Mouse (Mus musculus) midbrain, embryonic 16.5 days (tissue): ENCODE results near the gene Sorl1. TPM values are rescaled to one million over a fixed set of nuclear protein-coding genes. Genes with fewer than 3 reads are reported as not detected.
"Not testable (repeated sequence)": the region's sequence is repeated elsewhere in the genome, so short reads cannot be mapped to it uniquely, and the experiment has no call there.

Experiments used
- ATAC-seq: fragments of 200-750 bp; cut with Nextera tagmentation; 2 replicates; pipeline ENCODE4 v1.8.0; 2017; ENCODE audit warnings: moderate TSS enrichment
- H3K27ac ChIP-seq: fragments of 300-500 bp; sonication (generic); 2 replicates; pipeline ENCODE4 v1.5.1; 2014; ENCODE audit warnings: mild to moderate bottlenecking, low read length, mixed read lengths
- H3K27me3 ChIP-seq: fragments of 300-500 bp; sonication (generic); 2 replicates; pipeline ENCODE4 v1.6.1; 2014; ENCODE audit warnings: low read depth, low read length, mixed read lengths; ENCODE audit not compliant: control insufficient read depth, insufficient read depth
- H3K36me3 ChIP-seq: fragments of 300-500 bp; sonication (generic); 2 replicates; pipeline ENCODE4 v1.6.1; 2014; ENCODE audit warnings: mild to moderate bottlenecking, low read length, moderate library complexity, mixed read lengths; ENCODE audit not compliant: control insufficient read depth, insufficient read depth
- H3K4me1 ChIP-seq: fragments of 300-500 bp; sonication (generic); 2 replicates; pipeline ENCODE4 v1.6.1; 2014; ENCODE audit warnings: mild to moderate bottlenecking, low read length, mixed read lengths; ENCODE audit not compliant: control insufficient read depth, insufficient read depth
- H3K4me2 ChIP-seq: fragments of 300-500 bp; sonication (generic); 2 replicates; pipeline ENCODE4 v1.6.1; 2014; ENCODE audit warnings: mild to moderate bottlenecking, low read length, mixed read lengths
- H3K4me3 ChIP-seq: fragments of 300-500 bp; sonication (generic); 2 replicates; pipeline ENCODE4 v1.5.1; 2014; ENCODE audit warnings: low read depth, mild to moderate bottlenecking, low read length, moderate library complexity, mixed read lengths
- H3K9ac ChIP-seq: fragments of 300-500 bp; sonication (generic); 2 replicates; pipeline ENCODE4 v1.6.1; 2014; ENCODE audit warnings: low read depth, low read length, mixed read lengths
- H3K9me3 ChIP-seq: fragments of 300-500 bp; sonication (generic); replicated peaks from 2 replicates; pipeline ENCODE4 v1.6.1; 2014; ENCODE audit warnings: mild to moderate bottlenecking, low read length, mixed read lengths; ENCODE audit not compliant: control insufficient read depth, poor library complexity, severe bottlenecking
- WGBS: fragments of 180-500 bp; shearing (Covaris S2); extraction: QIAGEN DNeasy Blood & Tissue Kit; methylation state at CpG from one replicate; pipeline ENCODE4 v1.1.7; 2014; 5-methylcytosine and 5-hydroxymethylcytosine counted together
- polyA plus RNA-seq: library from polyadenylated mRNA; unstranded; fragments of >200 nt; fragmentation: Nextera tagmentation; extraction: Ambion mirVana; gene quantifications from 2 replicates; pipeline ENCODE4 v1.2.1, GENCODE M21; 2015

Gene Sorl1
- polyA plus RNA-seq, 1 experiment from 2014 or later: 6.8 TPM

- Histone ChIP-seq H3K4me1 (0 out of 2 replicates have a peak, but pooled peaks cover 4% of the 10 kb centered on the region), H3K9ac (no peak overlapping the region), H3K9me3 (no peaks in the 10 kb centered on the region), H3K4me2 (no peak overlapping the region), H3K36me3 (no peaks in the 10 kb centered on the region), H3K27me3 (no peaks in the 10 kb centered on the region), H3K27ac (no peak overlapping the region), H3K4me3 (no peak overlapping the region)
- no peak for ATAC-seq
- WGBS: 36% methylated on average over 2 of the region's 2 CpGs
Measured at GRCm38 (mm10) chr9:42075241-42075640, 48.9 kb downstream of the Sorl1 start.

GRCm38 (mm10) chr9:42072010-42072409, 52.1 kb downstream of the Sorl1 start:
- H3K4me2 ChIP-seq: no peak overlapping the region
- H3K36me3 ChIP-seq: no peaks in the 10 kb centered on the region
- ATAC-seq: 0 out of 2 replicates have a peak, but pooled peaks have one; percentile 52
- peaks cover 12% of the 10 kb centered on the region for H3K4me1 ChIP-seq
- no peaks in the 10 kb centered on the region for H3K27me3 ChIP-seq
- H3K9me3 ChIP-seq: no peaks in the 10 kb centered on the region
- 47% methylated on average over 4 of the region's 4 CpGs for WGBS
- H3K4me3 ChIP-seq: no peak overlapping the region
- H3K27ac ChIP-seq: peak overlapping the region; percentile 63
- no peak overlapping the region for H3K9ac ChIP-seq

- Histone ChIP-seq H3K4me2 (no peak overlapping the region), H3K36me3 (no peaks in the 10 kb centered on the region), H3K9ac (no peak overlapping the region), H3K27ac (no peak overlapping the region), H3K9me3 (no peaks in the 10 kb centered on the region), H3K4me1 (peaks cover 12% of the 10 kb centered on the region), H3K27me3 (no peaks in the 10 kb centered on the region), H3K4me3 (no peak overlapping the region)
- no peak for ATAC-seq
- WGBS: 95% methylated on average over 6 of the region's 6 CpGs
Measured at GRCm38 (mm10) chr9:42070856-42071255, 53.2 kb downstream of the Sorl1 start.

- Histone ChIP-seq H3K9me3 (no peaks in the 10 kb centered on the region), H3K27me3 (no peaks in the 10 kb centered on the region), H3K4me2 (no peak overlapping the region), H3K4me1 (peaks cover 12% of the 10 kb centered on the region), H3K36me3 (no peaks in the 10 kb centered on the region), H3K27ac (no peak overlapping the region), H3K9ac (no peak overlapping the region), H3K4me3 (no peak overlapping the region)
- WGBS: 91% methylated on average over 5 of the region's 5 CpGs
- no peak for ATAC-seq
Measured at GRCm38 (mm10) chr9:42069471-42069870, 54.6 kb downstream of the Sorl1 start.

- no peaks in the 10 kb centered on the region for H3K27me3 ChIP-seq
- H3K9ac ChIP-seq: no peak overlapping the region
- no peak for ATAC-seq
- no peaks in the 10 kb centered on the region for H3K9me3 ChIP-seq
- 0 out of 2 replicates have a peak overlapping the region, but pooled peaks have one; percentile 12 for H3K4me2 ChIP-seq
- no peaks in the 10 kb centered on the region for H3K36me3 ChIP-seq
- H3K27ac ChIP-seq: peak overlapping the region; percentile 55
- H3K4me1 ChIP-seq: peaks cover 12% of the 10 kb centered on the region
- 62% methylated on average over 9 of the region's 9 CpGs for WGBS
- no peak overlapping the region for H3K4me3 ChIP-seq
Measured at GRCm38 (mm10) chr9:42067950-42068349, 56.1 kb downstream of the Sorl1 start.

GRCm38 (mm10) chr9:42065756-42066155, 58.3 kb downstream of the Sorl1 start:
- no peaks in the 10 kb centered on the region for H3K9me3 ChIP-seq
- 88% methylated on average over 1 of the region's 1 CpGs for WGBS
- H3K36me3 ChIP-seq: no peaks in the 10 kb centered on the region
- H3K27ac ChIP-seq: no peak overlapping the region
- no peak overlapping the region for H3K4me2 ChIP-seq
- no peak overlapping the region for H3K4me3 ChIP-seq
- peaks cover 7% of the 10 kb centered on the region for H3K4me1 ChIP-seq
- H3K9ac ChIP-seq: no peak overlapping the region
- H3K27me3 ChIP-seq: no peaks in the 10 kb centered on the region
- no peak for ATAC-seq

GRCm38 (mm10) chr9:42063391-42063790, 60.7 kb downstream of the Sorl1 start:
- Histone ChIP-seq H3K27me3 (no peaks in the 10 kb centered on the region), H3K4me2 (no peak overlapping the region), H3K4me1 (peaks cover 6% of the 10 kb centered on the region), H3K4me3 (no peak overlapping the region), H3K9ac (no peak overlapping the region), H3K9me3 (no peaks in the 10 kb centered on the region), H3K36me3 (no peaks in the 10 kb centered on the region), H3K27ac (no peak overlapping the region)
- 81% methylated on average over 4 of the region's 4 CpGs for WGBS
- no peak for ATAC-seq

- Histone ChIP-seq H3K27ac (no peak overlapping the region), H3K9ac (no peak overlapping the region), H3K4me1 (peaks cover under 1% of the 10 kb centered on the region; the same call in 1 of the 2 replicates), H3K4me3 (no peak overlapping the region), H3K4me2 (no peak overlapping the region), H3K27me3 (no peaks in the 10 kb centered on the region), H3K9me3 (no peaks in the 10 kb centered on the region), H3K36me3 (no peaks in the 10 kb centered on the region)
- no peak for ATAC-seq
- 78% methylated on average over 8 of the region's 8 CpGs for WGBS
Measured at GRCm38 (mm10) chr9:42062269-42062668, 61.8 kb downstream of the Sorl1 start.

- not testable (repeated sequence) for H3K27ac ChIP-seq, H3K27me3 ChIP-seq, H3K4me3 ChIP-seq, H3K4me1 ChIP-seq, H3K36me3 ChIP-seq, H3K9ac ChIP-seq, H3K4me2 ChIP-seq, ATAC-seq, H3K9me3 ChIP-seq
- 93% methylated on average over 2 of the region's 2 CpGs for WGBS
Measured at GRCm38 (mm10) chr9:42059006-42059405, 65.1 kb downstream of the Sorl1 start.
